Mouse (Mus musculus): Measurements from ENCODE around the gene Amotl1.
A peak's percentile ranks its signal among the peaks of the same experiment; 100 is the strongest.
"Not testable (repeated sequence)": the region's sequence is repeated elsewhere in the genome, so short reads cannot be mapped to it uniquely, and the experiment has no call there.

Gene Amotl1

GRCm38 (mm10) chr9:14598157-14598556, 46.7 kb downstream of the Amotl1 start:
- DNase-seq = no peak

GRCm38 (mm10) chr9:14597429-14597828, 47.4 kb downstream of the Amotl1 start:
- no peak for DNase-seq

GRCm38 (mm10) chr9:14596858-14597257, 48.0 kb downstream of the Amotl1 start:
- DNase-seq = no peak

DNA sequence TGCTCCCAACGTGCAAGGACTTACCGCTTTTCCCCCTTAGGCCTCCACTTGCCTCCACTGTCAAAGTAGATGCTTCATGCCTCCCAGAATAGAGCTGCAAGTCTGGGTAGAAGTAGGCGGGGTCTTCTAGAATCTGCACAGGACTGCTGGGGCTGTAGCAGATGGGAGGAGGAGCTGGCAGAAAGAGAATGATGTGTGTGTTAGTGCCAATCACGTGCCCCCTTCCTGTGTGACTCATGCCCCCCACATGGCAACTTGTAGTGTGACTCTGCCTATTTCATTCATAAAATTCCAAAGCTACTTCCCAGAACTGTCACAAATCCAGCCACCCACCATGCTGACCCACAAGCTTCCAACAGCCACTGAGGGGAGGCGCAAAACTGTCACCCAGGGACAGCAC, 48.4 kb downstream of the Amotl1 start:
- peak; percentile 30 to 41 for DNase-seq

DNA sequence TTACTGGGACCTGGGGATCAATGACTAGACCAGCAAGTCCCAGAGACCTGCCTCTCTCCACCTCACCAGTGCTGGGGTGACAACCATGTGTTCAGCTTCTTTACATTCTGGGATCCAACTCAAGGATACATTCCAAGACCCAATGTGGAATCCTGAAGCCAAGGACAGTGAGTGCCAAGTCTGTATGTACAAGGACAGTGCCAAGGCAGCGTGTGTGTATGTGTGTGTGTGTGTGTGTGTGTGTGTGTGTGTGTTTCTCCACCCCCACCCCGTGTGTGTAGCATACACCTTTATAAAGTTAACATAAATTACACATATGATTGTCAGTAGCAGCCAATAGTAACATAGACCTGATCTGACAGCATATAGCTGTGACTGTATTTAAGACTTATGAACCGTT, 49.0 kb downstream of the Amotl1 start:
- no peak for DNase-seq

- no peak for DNase-seq
These were observed 51.0 kb downstream of the Amotl1 start for GRCm38 (mm10) chr9:14593880-14594279.

- DNase-seq = no peak
These were observed 54.2 kb downstream of the Amotl1 start for GRCm38 (mm10) chr9:14590666-14591065.

- no peak for DNase-seq
These were observed 56.2 kb downstream of the Amotl1 start for GRCm38 (mm10) chr9:14588690-14589089.

- no peak for DNase-seq
These were observed 59.2 kb downstream of the Amotl1 start for GRCm38 (mm10) chr9:14585702-14586101.

GRCm38 (mm10) chr9:14578960-14579359, 65.9 kb downstream of the Amotl1 start:
- no peak for DNase-seq

DNA sequence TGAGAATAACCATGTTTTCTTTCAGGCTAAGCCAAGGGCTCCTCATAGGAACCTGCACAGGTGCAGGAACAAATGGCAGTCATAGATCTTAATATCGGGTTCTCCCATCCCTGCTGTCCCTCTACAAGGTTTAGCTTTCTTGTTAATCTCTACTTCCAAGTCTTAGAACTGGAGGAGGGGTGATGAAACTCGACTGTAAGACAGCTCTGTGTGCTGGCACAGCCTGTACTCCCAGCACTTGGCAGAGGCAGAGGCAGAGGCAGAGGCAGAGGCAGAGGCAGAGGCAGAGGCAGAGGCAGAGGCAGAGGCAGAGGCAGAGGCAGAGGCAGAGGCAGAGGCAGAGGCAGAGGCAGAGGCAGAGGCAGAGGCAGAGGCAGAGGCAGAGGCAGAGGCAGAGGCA, 68.5 kb downstream of the Amotl1 start:
- DNase-seq = not testable (repeated sequence)

- peak; percentile 36 to 63 for DNase-seq
These were observed 70.0 kb downstream of the Amotl1 start for GRCm38 (mm10) chr9:14574760-14575399.

DNA sequence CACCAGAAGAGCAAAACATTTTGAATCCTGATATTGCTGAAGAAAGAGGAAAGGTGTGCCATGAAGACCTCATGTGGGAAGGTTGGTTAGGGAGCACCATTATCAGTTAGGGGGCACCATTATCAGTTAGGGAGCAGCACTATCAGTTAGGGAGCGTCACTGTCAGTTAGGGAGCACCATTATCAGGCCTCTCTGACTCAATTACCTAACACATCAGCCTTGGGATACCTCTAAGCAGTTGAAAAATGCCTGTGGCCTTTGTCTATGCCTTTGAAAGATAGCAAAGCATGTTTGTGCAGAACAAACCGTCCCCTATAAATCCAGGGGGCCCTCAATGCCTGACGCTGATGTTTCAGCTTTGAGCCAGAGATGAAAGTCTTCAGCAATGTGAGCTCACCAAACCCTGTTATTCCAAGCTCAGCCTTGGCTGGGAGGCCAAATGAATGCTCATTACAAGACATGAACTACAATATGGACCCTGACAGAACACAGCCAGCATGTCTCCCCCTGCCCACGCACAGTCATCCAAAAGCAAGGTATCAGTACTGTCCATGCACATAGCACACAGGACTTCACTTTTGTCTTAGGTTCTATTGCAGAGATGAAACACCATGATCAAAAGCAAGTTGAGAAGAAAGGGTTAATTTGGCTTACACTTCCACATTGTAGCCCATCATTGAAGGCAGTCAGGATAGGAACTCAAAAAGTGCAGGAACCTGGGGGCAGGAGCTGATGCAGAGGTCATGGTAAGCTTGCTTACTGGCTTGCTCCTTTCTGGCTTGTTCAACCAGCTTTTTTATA, 75.5 kb downstream of the Amotl1 start:
- no peak for DNase-seq

DNA sequence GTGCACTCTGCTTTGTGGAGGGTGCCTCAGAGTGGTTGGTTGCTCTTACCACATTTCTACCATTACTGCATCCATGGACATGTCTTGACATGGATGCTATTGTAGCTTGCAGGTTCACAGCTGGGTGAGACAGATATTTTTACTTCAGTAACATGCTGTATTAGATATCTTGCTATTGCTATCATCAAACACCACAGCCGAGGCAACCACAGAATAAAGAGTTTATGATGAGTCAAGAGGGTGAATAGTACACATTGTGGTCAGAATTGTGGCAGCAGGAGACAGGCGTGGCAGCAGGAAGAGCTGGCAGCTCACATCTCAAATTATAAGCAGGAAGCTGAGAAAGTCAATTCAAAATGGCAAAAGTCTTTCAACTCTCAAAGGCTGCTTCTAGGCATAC, 76.4 kb downstream of the Amotl1 start:
- no peak for DNase-seq

GRCm38 (mm10) chr9:14564486-14564885, 80.4 kb downstream of the Amotl1 start:
- no peak for DNase-seq

DNA sequence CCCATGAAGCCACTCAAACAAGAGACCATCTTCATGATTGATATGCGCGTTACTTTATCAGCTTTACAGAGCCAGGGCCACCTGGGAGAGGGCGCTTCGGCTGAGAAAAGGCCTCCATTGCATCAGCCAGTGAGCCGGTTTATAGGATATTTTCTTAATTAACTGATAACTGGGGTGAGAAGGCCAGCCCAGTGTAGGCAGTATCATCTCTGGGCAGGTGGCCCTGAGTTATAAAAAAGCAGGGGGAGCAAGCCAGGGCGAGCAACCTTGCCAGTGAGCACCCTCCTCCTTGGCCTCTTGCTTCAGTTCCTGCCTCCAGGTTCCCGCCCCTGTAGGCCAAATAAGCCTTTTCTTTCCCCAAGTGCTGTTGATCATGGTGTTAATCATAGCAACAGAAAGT, 81.5 kb downstream of the Amotl1 start:
- DNase-seq = no peak

DNA sequence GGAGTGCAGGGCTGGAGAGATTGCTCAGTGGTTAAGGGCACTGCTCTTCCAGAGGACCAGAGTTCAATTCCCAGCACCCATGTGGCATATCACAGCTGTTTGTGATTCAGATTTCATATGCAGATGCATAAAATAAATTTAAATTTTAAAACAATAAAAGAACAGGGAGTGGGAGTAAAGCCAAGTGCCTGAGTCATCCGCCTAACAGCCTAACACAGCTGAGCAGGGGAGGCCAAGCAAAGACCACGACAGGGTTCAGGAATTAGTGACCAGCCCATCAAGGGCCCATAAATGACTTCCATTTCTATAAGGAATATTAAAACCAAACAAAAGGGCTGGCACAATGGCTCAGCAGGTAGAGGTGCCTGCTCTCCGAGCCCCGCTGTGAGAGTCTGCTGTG, 84.3 kb downstream of the Amotl1 start:
- no peak for DNase-seq

GRCm38 (mm10) chr9:14559996-14560395, 84.9 kb downstream of the Amotl1 start:
- DNase-seq = no peak

DNA sequence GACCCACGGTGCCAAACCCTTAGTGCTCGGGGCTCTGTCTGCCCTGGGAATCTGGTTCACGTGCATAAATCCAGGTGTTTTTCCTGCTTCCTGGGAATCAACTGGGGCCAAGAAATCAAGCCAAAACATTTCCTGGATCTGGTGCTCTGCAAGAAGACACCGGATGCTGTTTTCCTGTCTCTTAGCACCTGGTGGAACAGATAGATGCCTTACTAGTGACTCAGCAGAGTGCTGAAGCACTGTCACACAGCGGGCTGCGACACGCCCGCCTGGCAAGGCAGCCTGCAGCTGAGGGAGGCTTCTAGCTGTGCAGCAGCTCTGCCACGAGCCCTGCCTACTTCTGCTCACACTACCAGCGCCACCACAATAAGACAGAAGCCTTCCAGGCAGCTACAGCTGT, 85.4 kb downstream of the Amotl1 start:
- DNase-seq = no peak

DNA sequence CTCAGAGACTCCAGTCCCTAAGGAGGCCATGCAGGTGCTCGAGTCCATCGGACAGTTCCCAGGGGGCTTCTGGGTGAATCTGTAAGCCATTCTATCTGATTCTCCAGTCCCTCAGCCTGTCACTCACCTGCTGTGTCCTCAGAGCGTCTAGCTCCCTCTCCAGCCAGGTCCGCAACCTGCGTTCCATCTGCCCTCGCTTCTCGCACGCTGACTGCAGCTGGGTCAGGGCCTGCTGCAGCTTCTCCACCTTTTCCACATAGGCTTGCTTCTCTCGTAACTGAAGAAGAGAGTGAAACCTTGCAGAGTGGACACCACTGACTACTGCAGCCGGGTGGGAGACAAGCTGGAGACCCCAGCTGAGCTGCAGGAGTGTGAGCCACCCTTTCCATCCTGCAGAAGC, 86.5 kb downstream of the Amotl1 start:
- DNase-seq = no peak

DNA sequence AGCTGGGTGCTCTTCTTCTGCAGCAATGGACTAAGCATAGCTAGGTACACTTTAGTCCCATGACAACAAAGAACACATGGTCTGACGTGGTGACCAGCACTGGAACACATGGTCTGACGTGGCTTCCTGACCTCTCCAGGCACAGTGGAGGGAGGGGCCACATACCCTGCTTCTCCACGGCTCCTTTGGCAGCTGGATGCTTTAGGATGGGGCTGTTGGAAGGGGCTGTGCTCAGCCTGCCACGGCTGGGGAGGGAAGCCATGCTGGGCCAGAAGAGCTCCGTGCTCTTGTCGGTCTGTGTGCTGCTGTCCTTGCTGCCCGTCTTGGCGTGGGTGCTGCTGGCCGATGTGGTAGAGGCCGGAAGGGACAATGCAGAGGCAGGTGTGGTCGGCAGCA, 96.5 kb downstream of the Amotl1 start:
- DNase-seq = no peak

GRCm38 (mm10) chr9:14547584-14548365, 97.1 kb downstream of the Amotl1 start:
- DNase-seq = no peak

DNA sequence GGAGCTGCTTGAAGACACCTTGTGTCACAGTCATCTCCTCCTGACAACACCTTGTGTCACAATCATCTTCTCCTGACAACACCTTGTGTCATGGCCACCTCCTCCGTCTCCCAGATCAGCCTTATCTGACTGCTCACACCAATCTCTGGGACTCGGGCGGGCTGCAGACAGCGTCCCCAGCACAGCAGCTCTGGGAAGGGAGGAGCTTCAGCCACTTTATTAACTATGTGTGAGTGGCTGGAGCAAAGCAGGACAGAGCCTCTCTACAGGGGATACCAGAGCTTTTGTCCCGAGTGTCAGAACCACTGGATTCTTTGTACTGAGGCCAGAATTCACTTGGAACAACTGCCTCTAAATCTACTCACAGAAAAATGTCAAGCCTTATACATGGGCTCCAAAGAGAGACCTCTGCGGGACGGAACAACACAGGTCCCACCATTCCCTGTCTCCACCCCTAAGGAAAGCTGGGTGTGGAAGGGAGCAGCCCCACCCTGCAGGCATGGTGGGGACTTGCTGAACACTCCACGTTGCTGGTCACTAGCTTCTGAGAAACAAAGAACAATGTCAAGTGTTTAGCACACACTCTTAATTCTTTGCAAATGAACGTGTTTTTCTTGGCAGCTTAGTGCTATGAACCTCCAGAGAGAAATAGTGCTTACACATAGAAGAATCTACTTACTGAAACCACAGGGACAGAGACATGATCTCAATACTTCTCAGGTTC, 100.7 kb downstream of the Amotl1 start:
- no peak for DNase-seq

Data from cerebellum, postnatal 10 days (tissue).